Mouse (Mus musculus): ENCODE data around the gene Map2k2. TPM values are rescaled to one million over a fixed set of nuclear protein-coding genes. Genes with fewer than 3 reads are reported as not detected.
A peak's percentile ranks its signal among the peaks of the same experiment; 100 is the strongest.

The Map2k2 gene
- polyA plus RNA-seq, 1 experiment = 53.0 TPM

DNA sequence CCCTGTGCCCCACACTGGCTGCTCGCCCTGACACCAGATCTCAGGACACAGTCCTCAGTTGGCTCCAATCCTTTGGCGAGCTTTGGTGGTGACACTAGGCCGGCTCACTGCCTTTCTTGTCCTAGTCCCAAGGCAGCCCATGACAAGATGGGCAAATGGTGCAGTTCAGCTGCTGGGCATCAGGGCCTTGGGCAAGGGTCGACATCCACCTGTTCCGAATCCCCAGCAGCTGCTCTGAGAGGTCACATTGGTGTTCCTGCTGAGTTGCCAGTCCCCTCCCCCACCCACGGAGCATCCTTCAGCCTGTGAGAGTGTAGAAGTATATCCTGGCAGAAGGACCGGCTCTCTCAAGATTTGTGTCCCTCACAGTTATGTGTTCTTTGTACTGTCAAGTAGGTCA, 14.9 kb downstream of the Map2k2 start:
- H3K9me3 ChIP-seq (replicated peaks; ENCODE audit: control insufficient read depth, insufficient read depth, low read length, poor library complexity, severe bottlenecking) = no peaks in the 10 kb centered on the region
- H3K27me3 ChIP-seq (ENCODE audit: control insufficient read depth, insufficient read depth, low read length, poor library complexity, severe bottlenecking) = no peaks in the 10 kb centered on the region
- H3K27ac ChIP-seq (ENCODE audit: insufficient read depth, low read length) = no peak overlapping the region
- peaks cover 9% of the 10 kb centered on the region; the same call in 1 of the 2 replicates for H3K36me3 ChIP-seq (ENCODE audit: control insufficient read depth, insufficient read depth, low read length, poor library complexity, severe bottlenecking)
- H3K4me3 ChIP-seq (ENCODE audit: low read depth, low read length) = no peak overlapping the region
- no peak overlapping the region for H3K9ac ChIP-seq (ENCODE audit: low read depth, poor library complexity, severe bottlenecking)
- no peaks in the 10 kb centered on the region for H3K4me1 ChIP-seq (ENCODE audit: control insufficient read depth, insufficient read depth, low read length)
- no peak for TF ChIP-seq EP300 (IDR thresholded peaks at IDR 0.05; ENCODE audit: insufficient read depth, low read depth, low read length)
- no peak for TF ChIP-seq POLR2A (IDR thresholded peaks at IDR 0.05; ENCODE audit: insufficient read depth, low read length)
- TF ChIP-seq CTCF (IDR thresholded peaks at IDR 0.05; ENCODE audit: low read depth, low read length) = no peak

DNA sequence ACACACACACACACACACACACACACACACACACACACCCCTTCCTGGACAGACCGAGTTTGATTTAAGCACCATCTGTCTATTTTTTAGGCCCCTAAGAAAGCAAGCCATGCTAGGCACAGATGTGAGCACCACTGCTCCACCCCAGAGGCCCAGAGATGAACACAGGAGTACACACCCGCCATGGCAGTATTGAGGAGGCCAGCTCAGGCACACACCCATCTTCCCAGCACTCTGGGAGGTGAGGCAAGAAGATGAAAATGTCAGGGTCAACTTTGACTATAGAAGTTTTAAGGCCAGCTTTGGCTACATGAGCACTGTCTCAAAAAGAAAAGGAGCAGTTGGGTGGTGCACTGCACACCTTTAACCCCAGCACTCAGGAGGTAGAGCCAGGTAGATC, 17.2 kb downstream of the Map2k2 start:
- peaks cover 9% of the 10 kb centered on the region; the same call in 1 of the 2 replicates for H3K36me3 ChIP-seq (ENCODE audit: control insufficient read depth, insufficient read depth, low read length, poor library complexity, severe bottlenecking)
- H3K27me3 ChIP-seq (ENCODE audit: control insufficient read depth, insufficient read depth, low read length, poor library complexity, severe bottlenecking) = no peaks in the 10 kb centered on the region
- no peak overlapping the region for H3K27ac ChIP-seq (ENCODE audit: insufficient read depth, low read length)
- no peak overlapping the region for H3K4me3 ChIP-seq (ENCODE audit: low read depth, low read length)
- no peaks in the 10 kb centered on the region for H3K4me1 ChIP-seq (ENCODE audit: control insufficient read depth, insufficient read depth, low read length)
- no peaks in the 10 kb centered on the region for H3K9me3 ChIP-seq (replicated peaks; ENCODE audit: control insufficient read depth, insufficient read depth, low read length, poor library complexity, severe bottlenecking)
- H3K9ac ChIP-seq (ENCODE audit: low read depth, poor library complexity, severe bottlenecking) = no peak overlapping the region
- TF ChIP-seq CTCF (IDR thresholded peaks at IDR 0.05; ENCODE audit: low read depth, low read length) (no peak), POLR2A (IDR thresholded peaks at IDR 0.05; ENCODE audit: insufficient read depth, low read length) (no peak), EP300 (IDR thresholded peaks at IDR 0.05; ENCODE audit: insufficient read depth, low read depth, low read length) (no peak)

DNA sequence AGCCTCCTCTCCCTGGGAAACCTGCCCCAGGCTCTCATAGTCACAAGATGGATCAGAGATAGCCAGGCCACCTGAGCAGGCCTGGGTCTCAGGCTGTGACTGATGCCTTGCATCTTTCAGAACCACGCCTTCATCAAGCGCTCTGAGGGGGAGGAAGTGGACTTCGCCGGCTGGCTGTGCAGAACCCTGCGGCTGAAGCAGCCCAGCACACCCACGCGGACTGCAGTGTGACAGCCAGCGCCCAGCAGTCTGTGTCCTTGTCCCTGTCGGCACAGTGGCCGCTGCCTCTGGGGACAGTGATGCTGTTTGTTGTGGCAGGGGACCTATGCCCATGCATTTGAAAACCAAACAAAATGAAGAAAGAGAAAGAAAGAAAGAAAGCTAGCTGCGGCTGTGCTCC, 17.8 kb downstream of the Map2k2 start:
- TF ChIP-seq POLR2A (IDR thresholded peaks at IDR 0.05; ENCODE audit: insufficient read depth, low read length) = no peak
- no peak for TF ChIP-seq EP300 (IDR thresholded peaks at IDR 0.05; ENCODE audit: insufficient read depth, low read depth, low read length)
- no peak for TF ChIP-seq CTCF (IDR thresholded peaks at IDR 0.05; ENCODE audit: low read depth, low read length)
- H3K36me3 ChIP-seq (ENCODE audit: control insufficient read depth, insufficient read depth, low read length, poor library complexity, severe bottlenecking) = peaks cover 9% of the 10 kb centered on the region; the same call in 1 of the 2 replicates
- no peak overlapping the region for H3K9ac ChIP-seq (ENCODE audit: low read depth, poor library complexity, severe bottlenecking)
- no peak overlapping the region for H3K27ac ChIP-seq (ENCODE audit: insufficient read depth, low read length)
- H3K9me3 ChIP-seq (replicated peaks; ENCODE audit: control insufficient read depth, insufficient read depth, low read length, poor library complexity, severe bottlenecking) = no peaks in the 10 kb centered on the region
- H3K27me3 ChIP-seq (ENCODE audit: control insufficient read depth, insufficient read depth, low read length, poor library complexity, severe bottlenecking) = no peaks in the 10 kb centered on the region
- no peak overlapping the region for H3K4me3 ChIP-seq (ENCODE audit: low read depth, low read length)
- no peaks in the 10 kb centered on the region for H3K4me1 ChIP-seq (ENCODE audit: control insufficient read depth, insufficient read depth, low read length)

DNA sequence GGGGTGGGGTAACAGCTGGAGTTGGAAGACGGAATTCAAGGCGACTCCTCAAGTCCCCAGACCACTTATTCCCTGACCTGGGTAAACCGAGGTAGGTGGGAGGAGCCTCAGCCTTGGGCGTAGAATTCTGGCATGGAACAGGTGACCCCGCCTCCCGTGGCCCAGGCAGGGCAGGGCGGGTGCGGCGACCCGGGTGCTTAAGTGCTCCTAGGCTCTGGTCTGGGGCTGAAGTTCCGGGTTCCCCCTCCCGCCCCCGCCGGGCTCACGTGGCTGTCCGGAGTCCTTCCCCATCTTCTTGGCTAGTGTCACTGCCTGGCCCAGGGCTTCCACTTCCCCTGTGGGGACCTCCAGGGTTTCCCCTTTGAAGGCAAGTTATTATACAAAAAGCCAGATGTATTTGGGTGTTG, 28.5 kb downstream of the Map2k2 start:
- Histone ChIP-seq H3K36me3 (ENCODE audit: control insufficient read depth, insufficient read depth, low read length, poor library complexity, severe bottlenecking) (no peaks in the 10 kb centered on the region), H3K4me3 (ENCODE audit: low read depth, low read length) (peak overlapping the region; percentile 73), H3K27me3 (ENCODE audit: control insufficient read depth, insufficient read depth, low read length, poor library complexity, severe bottlenecking) (no peaks in the 10 kb centered on the region), H3K4me1 (ENCODE audit: control insufficient read depth, insufficient read depth, low read length) (peaks cover 6% of the 10 kb centered on the region), H3K9ac (ENCODE audit: low read depth, poor library complexity, severe bottlenecking) (peak overlapping the region; percentile 99), H3K9me3 (replicated peaks; ENCODE audit: control insufficient read depth, insufficient read depth, low read length, poor library complexity, severe bottlenecking) (no peaks in the 10 kb centered on the region), H3K27ac (ENCODE audit: insufficient read depth, low read length) (no peak overlapping the region)
- TF ChIP-seq EP300 (IDR thresholded peaks at IDR 0.05; ENCODE audit: insufficient read depth, low read depth, low read length) (no peak), CTCF (IDR thresholded peaks at IDR 0.05; ENCODE audit: low read depth, low read length) (no peak), POLR2A (IDR thresholded peaks at IDR 0.05; ENCODE audit: insufficient read depth, low read length) (no peak)

DNA sequence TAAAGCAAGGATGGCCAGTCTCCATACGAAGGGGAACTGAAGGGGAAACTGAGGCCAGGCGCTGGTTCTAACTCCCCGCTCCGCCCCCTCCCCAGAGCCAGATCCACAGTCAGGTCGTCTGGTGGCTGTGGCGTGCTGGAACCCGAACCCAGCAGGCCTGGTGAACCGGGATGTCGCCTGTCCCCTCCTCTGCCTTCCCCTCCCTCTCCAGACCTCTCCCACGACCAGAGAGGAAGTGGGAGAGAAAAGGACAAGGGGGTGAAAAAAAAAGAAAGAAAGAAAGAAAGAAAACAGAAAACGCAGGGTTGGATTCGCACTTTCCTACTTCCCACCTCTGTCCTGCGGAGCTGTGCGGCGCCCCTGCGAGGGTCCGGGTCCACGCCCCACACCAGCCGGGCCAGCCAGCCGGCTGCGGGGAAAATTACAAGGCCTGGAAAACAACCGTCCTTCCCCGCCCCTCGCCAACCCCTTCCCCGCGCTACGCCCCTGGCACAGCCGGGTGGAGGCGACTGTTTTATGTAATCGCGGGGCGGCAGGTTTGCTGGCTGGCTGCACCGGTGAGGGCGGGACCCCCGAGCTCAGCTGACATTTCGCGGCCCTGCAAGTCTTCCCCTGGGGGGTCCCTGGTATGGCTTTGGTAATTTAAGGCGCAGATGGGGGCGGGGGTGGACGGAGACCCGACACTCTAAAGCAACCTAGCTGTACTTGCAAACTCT, 29.4 kb downstream of the Map2k2 start, which contains the start of gene Zbtb7a:
Gene Zbtb7a (plus strand): TSS at position 255 of the 716 bp plus-strand sequence.
- no peaks in the 10 kb centered on the region for H3K27me3 ChIP-seq (ENCODE audit: control insufficient read depth, insufficient read depth, low read length, poor library complexity, severe bottlenecking)
- peaks cover 4% of the 10 kb centered on the region for H3K4me1 ChIP-seq (ENCODE audit: control insufficient read depth, insufficient read depth, low read length)
- no peaks in the 10 kb centered on the region for H3K36me3 ChIP-seq (ENCODE audit: control insufficient read depth, insufficient read depth, low read length, poor library complexity, severe bottlenecking)
- peak within 1 kb of the TSS; percentile 78 for H3K4me3 ChIP-seq (ENCODE audit: low read depth, low read length)
- TF ChIP-seq EP300 (IDR thresholded peaks at IDR 0.05; ENCODE audit: insufficient read depth, low read depth, low read length) = no peak
- TF ChIP-seq CTCF (IDR thresholded peaks at IDR 0.05; ENCODE audit: low read depth, low read length) = no peak
- no peak for TF ChIP-seq POLR2A (IDR thresholded peaks at IDR 0.05; ENCODE audit: insufficient read depth, low read length)
- no peak within 1 kb of the TSS for H3K27ac ChIP-seq (ENCODE audit: insufficient read depth, low read length)
- H3K9ac ChIP-seq (ENCODE audit: low read depth, poor library complexity, severe bottlenecking) = peak within 1 kb of the TSS; percentile 99
- H3K9me3 ChIP-seq (replicated peaks; ENCODE audit: control insufficient read depth, insufficient read depth, low read length, poor library complexity, severe bottlenecking) = no peaks in the 10 kb centered on the region
